Mouse (Mus musculus) embryonic fibroblast, embryonic 13.5 days (primary cell): ENCODE measurements at regions not wholly inside any gene's neighbourhood (a gene's known extent, or its start where the extent isn't known, plus 50 kb on each side); places are given as distances from the start of the nearest gene placed in this dataset.

Experiments
- CTCF ChIP-seq: IDR thresholded peaks from 2 replicates; pipeline ENCODE4 v1.5.1; 2011; ENCODE audit warnings: mild to moderate bottlenecking, control low read depth, low read length, moderate library complexity, borderline replicate concordance; ENCODE audit not compliant: insufficient read depth
- POLR2A ChIP-seq: IDR thresholded peaks from 2 replicates; pipeline ENCODE4 v1.6.1; 2011; ENCODE audit warnings: low read depth, mild to moderate bottlenecking, control low read depth, low read length, moderate library complexity

DNA sequence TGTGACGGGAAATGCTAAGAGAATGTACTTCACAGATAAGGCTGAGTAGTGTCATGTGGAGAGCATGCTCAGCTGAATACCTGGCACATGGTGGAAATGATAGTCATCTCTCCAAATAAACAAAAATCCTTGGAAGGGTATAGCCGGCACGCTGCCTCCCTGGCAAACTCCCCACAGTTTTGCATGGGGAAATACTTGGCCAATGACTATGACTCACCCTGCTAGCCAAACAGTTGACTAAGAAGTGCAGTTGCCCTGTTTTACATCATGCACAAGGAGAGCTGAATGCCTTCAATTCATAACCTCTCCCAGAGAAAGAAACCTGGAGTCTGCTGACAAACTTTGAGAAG, 183.2 kb upstream of the Fmr1 start:
- TF ChIP-seq CTCF, result no peak
- no peak for TF ChIP-seq POLR2A
